Mouse (Mus musculus) heart, embryonic 15.5 days (tissue): ENCODE data around the gene Immp2l. TPM values are rescaled to one million over a fixed set of nuclear protein-coding genes. Genes with fewer than 3 reads are reported as not detected.

ENCODE experiments used
- ATAC-seq: fragments of 200-750 bp; cut with Nextera tagmentation; replicated peaks from 2 replicates; pipeline ENCODE4 v1.8.0; 2017; ENCODE audit warnings: low read depth, moderate TSS enrichment; ENCODE audit not compliant: insufficient number of reproducible peaks, insufficient read depth, low FRiP score
- H3K27ac ChIP-seq: fragments of 300-500 bp; sonication (generic); 2 replicates; pipeline ENCODE4 v1.5.1; 2015; ENCODE audit warnings: mild to moderate bottlenecking, inconsistent platforms
- H3K27me3 ChIP-seq: fragments of 300-500 bp; sonication (generic); 2 replicates; pipeline ENCODE4 v1.6.1; 2015; ENCODE audit warnings: inconsistent platforms
- H3K36me3 ChIP-seq: fragments of 300-500 bp; sonication (generic); 2 replicates; pipeline ENCODE4 v1.6.1; 2015; ENCODE audit warnings: mild to moderate bottlenecking, inconsistent platforms
- H3K4me1 ChIP-seq: fragments of 300-500 bp; sonication (generic); replicated peaks from 2 replicates; pipeline ENCODE4 v1.6.1; 2015; ENCODE audit warnings: inconsistent platforms
- H3K4me2 ChIP-seq: fragments of 300-500 bp; sonication (generic); 2 replicates; pipeline ENCODE4 v1.6.1; 2015; ENCODE audit warnings: inconsistent platforms, mild to moderate bottlenecking, moderate library complexity
- H3K4me3 ChIP-seq: fragments of 300-500 bp; sonication (generic); 2 replicates; pipeline ENCODE4 v1.5.1; 2015; ENCODE audit warnings: mild to moderate bottlenecking, inconsistent platforms
- H3K9ac ChIP-seq: fragments of 300-500 bp; sonication (generic); 2 replicates; pipeline ENCODE4 v1.6.1; 2015; ENCODE audit warnings: mild to moderate bottlenecking, inconsistent platforms
- H3K9me3 ChIP-seq: fragments of 300-500 bp; sonication (generic); replicated peaks from 2 replicates; pipeline ENCODE4 v1.6.1; 2016; ENCODE audit warnings: inconsistent platforms
- WGBS: fragments of 180-500 bp; shearing (Covaris S2); methylation state at CpG from one replicate; pipeline ENCODE4 v1.1.7; 2015; ENCODE audit warnings: mixed read lengths; 5-methylcytosine and 5-hydroxymethylcytosine counted together
- polyA plus RNA-seq: library from polyadenylated mRNA; unstranded; fragments of >200 nt; fragmentation: Nextera tagmentation; extraction: Ambion mirVana; gene quantifications from 2 replicates; pipeline ENCODE4 v1.2.1, GENCODE M21; 2015

Gene Immp2l
- polyA plus RNA-seq, 1 experiment from 2014 or later, result 8.3 TPM

DNA sequence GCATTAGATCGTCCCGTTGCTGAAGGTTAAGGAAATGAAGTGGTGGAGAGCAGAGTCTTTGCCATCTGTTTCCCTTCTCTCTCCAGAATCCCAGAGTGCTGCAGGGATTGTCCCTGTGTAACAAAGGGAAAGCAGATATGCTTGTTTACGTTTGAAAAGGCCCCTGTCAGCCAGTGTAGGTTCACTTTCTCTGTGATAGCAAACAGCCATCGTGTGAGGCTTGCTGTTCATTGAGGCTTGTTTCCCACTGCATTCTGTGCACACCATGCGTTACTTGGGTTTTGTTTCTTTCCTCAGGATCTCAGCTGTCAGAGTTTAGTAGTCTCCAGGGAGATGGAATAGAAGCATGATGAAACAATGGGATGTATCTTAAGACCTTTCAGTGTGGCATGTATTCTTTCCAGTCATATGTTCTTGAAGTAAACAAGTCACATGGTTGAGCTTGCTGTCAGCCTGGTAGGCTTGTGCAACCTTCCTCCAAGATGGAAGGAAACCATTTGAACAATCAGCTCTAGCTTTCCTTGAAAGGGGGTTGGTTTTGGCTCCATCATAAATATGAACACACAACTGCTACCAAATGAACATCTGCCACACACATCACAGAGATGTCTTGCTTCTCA lies 623.2 kb downstream of the Immp2l start:
- Histone ChIP-seq H3K4me3 (no peak overlapping the region), H3K4me2 (no peak overlapping the region), H3K27me3 (no peaks in the 10 kb centered on the region), H3K9ac (no peak overlapping the region), H3K36me3 (no peaks in the 10 kb centered on the region), H3K27ac (no peak overlapping the region), H3K9me3 (no peaks in the 10 kb centered on the region), H3K4me1 (peaks cover 3% of the 10 kb centered on the region; the same call in 1 of the 2 replicates)
- 16% methylated on average over 5 of the region's 5 CpGs for WGBS
- no peak for ATAC-seq

DNA sequence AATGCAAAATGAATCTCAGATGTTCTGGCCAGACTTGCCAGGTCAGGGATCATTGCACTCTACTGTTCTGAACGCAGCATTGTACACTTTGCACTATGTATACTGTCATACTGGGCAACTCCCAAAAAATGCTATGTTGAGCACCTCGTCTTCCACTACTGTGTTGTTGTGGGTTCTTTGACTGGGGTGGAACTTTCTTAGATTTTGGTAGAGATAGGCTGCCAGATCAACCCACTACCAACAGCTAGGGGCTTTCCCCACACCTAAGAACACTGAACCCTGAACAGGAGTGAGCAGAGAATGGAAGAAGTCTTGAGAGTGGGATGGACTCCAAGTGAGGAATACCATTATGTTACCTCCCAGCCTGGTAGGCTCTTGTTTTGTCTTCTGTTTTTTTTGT lies 623.8 kb downstream of the Immp2l start:
- H3K36me3 ChIP-seq, result no peaks in the 10 kb centered on the region
- H3K9ac ChIP-seq, result no peak overlapping the region
- WGBS, result 80% methylated on average over 2 of the region's 2 CpGs
- no peaks in the 10 kb centered on the region for H3K9me3 ChIP-seq
- H3K4me2 ChIP-seq, result no peak overlapping the region
- no peak for ATAC-seq
- no peak overlapping the region for H3K27ac ChIP-seq
- H3K4me1 ChIP-seq, result peaks cover 3% of the 10 kb centered on the region; the same call in 1 of the 2 replicates
- H3K4me3 ChIP-seq, result no peak overlapping the region
- no peaks in the 10 kb centered on the region for H3K27me3 ChIP-seq

GRCm38 (mm10) chr12:41649826-41650541 lies 626.1 kb downstream of the Immp2l start:
- H3K9me3 ChIP-seq, result no peaks in the 10 kb centered on the region
- no peaks in the 10 kb centered on the region for H3K27me3 ChIP-seq
- H3K36me3 ChIP-seq, result no peaks in the 10 kb centered on the region
- peaks cover under 1% of the 10 kb centered on the region; the same call in 1 of the 2 replicates for H3K4me1 ChIP-seq
- ATAC-seq, result no peak
- no peak overlapping the region for H3K4me3 ChIP-seq
- H3K9ac ChIP-seq, result no peak overlapping the region
- H3K4me2 ChIP-seq, result no peak overlapping the region
- H3K27ac ChIP-seq, result no peak overlapping the region
- WGBS, result 77% methylated on average over 8 of the region's 8 CpGs

DNA sequence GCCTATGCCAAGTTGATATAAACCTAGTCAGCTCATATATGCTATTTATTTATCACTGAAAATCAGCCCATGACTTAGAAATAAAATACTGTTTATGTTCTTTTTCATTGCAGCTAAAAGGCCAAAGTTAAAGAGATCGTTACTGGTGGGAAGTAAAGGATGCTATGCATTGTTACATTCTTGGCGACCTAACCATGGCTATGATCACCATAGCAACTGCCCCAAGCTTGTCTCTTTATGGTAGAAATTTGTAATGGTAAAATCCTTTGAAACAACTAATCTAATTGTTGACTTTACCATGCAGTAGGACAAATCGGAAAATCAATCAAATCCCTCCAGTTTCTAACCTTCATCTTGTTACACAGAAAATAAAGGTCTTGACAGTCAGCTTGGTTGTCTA lies 644.4 kb downstream of the Immp2l start:
- no peaks in the 10 kb centered on the region for H3K36me3 ChIP-seq
- WGBS, result 83% methylated on average over 3 of the region's 3 CpGs
- no peak for ATAC-seq
- no peak overlapping the region for H3K9ac ChIP-seq
- H3K27ac ChIP-seq, result no peak overlapping the region
- no peaks in the 10 kb centered on the region for H3K4me1 ChIP-seq
- H3K27me3 ChIP-seq, result no peaks in the 10 kb centered on the region
- no peak overlapping the region for H3K4me3 ChIP-seq
- H3K9me3 ChIP-seq, result no peaks in the 10 kb centered on the region
- no peak overlapping the region for H3K4me2 ChIP-seq

- Histone ChIP-seq H3K27ac (no peak overlapping the region), H3K9ac (no peak overlapping the region), H3K9me3 (no peaks in the 10 kb centered on the region), H3K4me3 (no peak overlapping the region), H3K4me1 (no peaks in the 10 kb centered on the region), H3K36me3 (no peaks in the 10 kb centered on the region), H3K27me3 (no peaks in the 10 kb centered on the region), H3K4me2 (no peak overlapping the region)
- 76% methylated on average over 1 of the region's 1 CpGs for WGBS
- ATAC-seq, result no peak
Measured at GRCm38 (mm10) chr12:41669481-41669880, 645.6 kb downstream of the Immp2l start.

GRCm38 (mm10) chr12:41674861-41675260 lies 651.0 kb downstream of the Immp2l start:
- Histone ChIP-seq H3K36me3 (no peaks in the 10 kb centered on the region), H3K27ac (no peak overlapping the region), H3K9ac (no peak overlapping the region), H3K4me3 (no peak overlapping the region), H3K4me1 (no peaks in the 10 kb centered on the region), H3K27me3 (no peaks in the 10 kb centered on the region), H3K4me2 (no peak overlapping the region), H3K9me3 (no peaks in the 10 kb centered on the region)
- ATAC-seq, result no peak
- WGBS, result 50% methylated on average over 2 of the region's 2 CpGs

- no peak for ATAC-seq
Measured at GRCm38 (mm10) chr12:41680141-41680540, 656.3 kb downstream of the Immp2l start.

GRCm38 (mm10) chr12:41682141-41682540 lies 658.3 kb downstream of the Immp2l start:
- Histone ChIP-seq H3K4me2 (no peak overlapping the region), H3K27me3 (no peaks in the 10 kb centered on the region), H3K4me3 (no peak overlapping the region), H3K27ac (no peak overlapping the region), H3K4me1 (no peaks in the 10 kb centered on the region), H3K9ac (no peak overlapping the region), H3K36me3 (no peaks in the 10 kb centered on the region), H3K9me3 (no peaks in the 10 kb centered on the region)
- WGBS, result 47% methylated on average over 1 of the region's 1 CpGs
- ATAC-seq, result no peak

More at GRCm38 (mm10) chr12:41680141-41680540, 656.3 kb downstream of the Immp2l start:
- H3K36me3 ChIP-seq, result no peaks in the 10 kb centered on the region
- no peak overlapping the region for H3K27ac ChIP-seq
- no peaks in the 10 kb centered on the region for H3K9me3 ChIP-seq
- no peak overlapping the region for H3K4me2 ChIP-seq
- H3K27me3 ChIP-seq, result no peaks in the 10 kb centered on the region
- H3K4me3 ChIP-seq, result no peak overlapping the region
- H3K4me1 ChIP-seq, result no peaks in the 10 kb centered on the region
- 88% methylated on average over 1 of the region's 1 CpGs for WGBS
- no peak overlapping the region for H3K9ac ChIP-seq

DNA sequence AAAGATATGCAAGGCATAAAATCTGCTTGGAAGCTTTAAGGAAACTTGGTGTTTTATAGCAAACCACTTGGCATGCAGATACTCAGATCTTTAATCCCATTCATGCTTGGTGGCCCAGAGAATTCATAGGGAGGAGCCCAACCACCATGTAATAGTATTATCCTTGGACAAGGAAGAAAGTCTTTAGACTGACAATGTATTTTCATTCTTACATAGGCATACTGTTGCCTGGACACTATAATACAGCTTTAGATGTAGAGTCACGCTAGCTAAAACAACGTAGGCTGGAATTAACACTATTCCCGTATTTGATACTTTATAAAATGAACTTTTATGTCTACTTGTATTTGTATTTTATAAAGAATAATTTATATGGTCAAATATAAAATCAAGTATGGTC lies 665.9 kb downstream of the Immp2l start:
- ATAC-seq, result no peak
- no peaks in the 10 kb centered on the region for H3K4me1 ChIP-seq
- WGBS, result 83% methylated on average over 3 of the region's 3 CpGs
- H3K4me3 ChIP-seq, result no peak overlapping the region
- no peak overlapping the region for H3K27ac ChIP-seq
- H3K9ac ChIP-seq, result no peak overlapping the region
- H3K36me3 ChIP-seq, result no peaks in the 10 kb centered on the region
- no peaks in the 10 kb centered on the region for H3K27me3 ChIP-seq
- no peak overlapping the region for H3K4me2 ChIP-seq
- H3K9me3 ChIP-seq, result no peaks in the 10 kb centered on the region

GRCm38 (mm10) chr12:41710608-41711007 lies 686.7 kb downstream of the Immp2l start:
- 69% methylated on average over 2 of the region's 2 CpGs for WGBS
- Histone ChIP-seq H3K4me3 (no peak overlapping the region), H3K36me3 (no peaks in the 10 kb centered on the region), H3K27ac (no peak overlapping the region), H3K9ac (no peak overlapping the region), H3K9me3 (no peaks in the 10 kb centered on the region), H3K4me2 (no peak overlapping the region), H3K27me3 (no peaks in the 10 kb centered on the region), H3K4me1 (no peaks in the 10 kb centered on the region)
- no peak for ATAC-seq

GRCm38 (mm10) chr12:41716946-41717345 lies 693.1 kb downstream of the Immp2l start:
- no peak overlapping the region for H3K4me2 ChIP-seq
- H3K27me3 ChIP-seq, result no peaks in the 10 kb centered on the region
- no peaks in the 10 kb centered on the region for H3K4me1 ChIP-seq
- ATAC-seq, result no peak
- H3K9me3 ChIP-seq, result no peaks in the 10 kb centered on the region
- H3K9ac ChIP-seq, result no peak overlapping the region
- H3K4me3 ChIP-seq, result no peak overlapping the region
- no peak overlapping the region for H3K27ac ChIP-seq
- WGBS, result 35% methylated on average over 1 of the region's 1 CpGs
- H3K36me3 ChIP-seq, result no peaks in the 10 kb centered on the region

GRCm38 (mm10) chr12:41724585-41724984 lies 700.7 kb downstream of the Immp2l start:
- Histone ChIP-seq H3K9ac (no peak overlapping the region), H3K9me3 (no peaks in the 10 kb centered on the region), H3K4me3 (no peak overlapping the region), H3K4me2 (no peak overlapping the region), H3K36me3 (no peaks in the 10 kb centered on the region), H3K27ac (no peak overlapping the region), H3K27me3 (no peaks in the 10 kb centered on the region), H3K4me1 (no peaks in the 10 kb centered on the region)
- no peak for ATAC-seq
- WGBS, result 70% methylated on average over 2 of the region's 2 CpGs
